Mouse (Mus musculus): ENCODE measurements around the gene Me3. TPM values are rescaled to one million over a fixed set of nuclear protein-coding genes. Genes with fewer than 3 reads are reported as not detected.

Gene Me3
- total RNA-seq, 4 experiments from 2014 or later = 1.9 to 15.0 (median 8.2) TPM

Other genes with a start within 250 kb of the Me3 start
- gene Tmem135, start 228.2 kb upstream of the Me3 start, total RNA-seq (2022) = 10 to 100 TPM; 54.6 to 97.9 (median 82.9) TPM
- 10 to 100 TPM; 21.9 to 43.3 (median 26.8) TPM for gene Fzd4, start 228.0 kb upstream of the Me3 start, total RNA-seq (2022)
- gene Prss23, start 105.2 kb upstream of the Me3 start, total RNA-seq (2022) = 10 to 100 TPM; 13.8 to 22.0 (median 17.5) TPM

Measured in adrenal gland, adult 8-10 months (tissue).